Mouse (Mus musculus) c-Kit-positive CD71-positive TER-119-negative erythroid progenitor cells, embryonic 14.5 days (primary cell): ENCODE results near the gene Cep162.

Experiments used
- DNase-seq: peaks from one replicate; pipeline ENCODE4 v3.0.0-alpha.2; 2013; ENCODE audit warnings: low read depth

Cep162 gene

GRCm38 (mm10) chr9:87254903-87255695, at the start of gene Cep162:
Gene Cep162 (minus strand): TSS chr9:87255536.
- DNase-seq, result peak; percentile 77

GRCm38 (mm10) chr9:87303196-87303595, 47.9 kb upstream of the Cep162 start:
- DNase-seq, result no peak

GRCm38 (mm10) chr9:87298900-87299299, 43.6 kb upstream of the Cep162 start:
- DNase-seq, result no peak

- DNase-seq, result no peak
Measured at GRCm38 (mm10) chr9:87297522-87297921, 42.2 kb upstream of the Cep162 start.

- no peak for DNase-seq
Measured at GRCm38 (mm10) chr9:87255696-87256030, 327 bp upstream of the Cep162 start.

- DNase-seq, result peak; percentile 22
Measured at GRCm38 (mm10) chr9:87248118-87248517, 7.2 kb downstream of the Cep162 start.

- no peak for DNase-seq
Measured at GRCm38 (mm10) chr9:87247678-87248077, 7.7 kb downstream of the Cep162 start.

GRCm38 (mm10) chr9:87213204-87213603, 42.1 kb downstream of the Cep162 start:
- no peak for DNase-seq

GRCm38 (mm10) chr9:87210830-87211339, 44.5 kb downstream of the Cep162 start:
- no peak for DNase-seq

GRCm38 (mm10) chr9:87202431-87202830, 52.9 kb downstream of the Cep162 start:
- DNase-seq, result no peak

GRCm38 (mm10) chr9:87200919-87201318, 54.4 kb downstream of the Cep162 start:
- DNase-seq, result no peak

- DNase-seq, result no peak
Measured at GRCm38 (mm10) chr9:87200426-87200825, 54.9 kb downstream of the Cep162 start.

GRCm38 (mm10) chr9:87198036-87198435, 57.3 kb downstream of the Cep162 start:
- DNase-seq, result no peak

GRCm38 (mm10) chr9:87197277-87197676, 58.1 kb downstream of the Cep162 start:
- no peak for DNase-seq

- DNase-seq, result no peak
Measured at GRCm38 (mm10) chr9:87193721-87194120, 61.6 kb downstream of the Cep162 start.

- no peak for DNase-seq
Measured at GRCm38 (mm10) chr9:87187336-87187735, 68.0 kb downstream of the Cep162 start.

- no peak for DNase-seq
Measured at GRCm38 (mm10) chr9:87182231-87182630, 73.1 kb downstream of the Cep162 start.

GRCm38 (mm10) chr9:87178534-87178933, 76.8 kb downstream of the Cep162 start:
- DNase-seq, result no peak

GRCm38 (mm10) chr9:87171517-87171916, 83.8 kb downstream of the Cep162 start:
- no peak for DNase-seq

GRCm38 (mm10) chr9:87170891-87171290, 84.4 kb downstream of the Cep162 start:
- DNase-seq, result no peak

GRCm38 (mm10) chr9:87169144-87169543, 86.2 kb downstream of the Cep162 start:
- no peak for DNase-seq

GRCm38 (mm10) chr9:87168051-87168450, 87.3 kb downstream of the Cep162 start:
- DNase-seq, result no peak

GRCm38 (mm10) chr9:87167001-87167830, 88.1 kb downstream of the Cep162 start:
- no peak for DNase-seq
